Mouse (Mus musculus): ENCODE measurements around the gene Nat10. TPM values are rescaled to one million over a fixed set of nuclear protein-coding genes. Genes with fewer than 3 reads are reported as not detected.

Gene Nat10
- total RNA-seq, 2 experiments from 2014 or later, result 45.1 to 66.3 TPM

Other genes with a start within 250 kb of the Nat10 start
- gene Abtb2, start 195.0 kb downstream of the Nat10 start, total RNA-seq (2015), result 0.10 and 0.44 TPM in 2 replicates
- gene Abtb2, start 195.0 kb downstream of the Nat10 start, total RNA-seq (2017), result 0.24 and 0.54 TPM in 2 replicates
- gene Caprin1, start 36.4 kb upstream of the Nat10 start, total RNA-seq (2015), result 402 and 462 TPM in 2 replicates
- gene Caprin1, start 36.4 kb upstream of the Nat10 start, total RNA-seq (2017), result 443 and 535 TPM in 2 replicates
- 427 and 476 TPM in 2 replicates for gene Lmo2, start 196.7 kb upstream of the Nat10 start, total RNA-seq (2015)
- 226 and 286 TPM in 2 replicates for gene Lmo2, start 196.7 kb upstream of the Nat10 start, total RNA-seq (2017)